Mouse (Mus musculus): Measurements from ENCODE around the gene Rpl7a. TPM values are rescaled to one million over a fixed set of nuclear protein-coding genes. Genes with fewer than 3 reads are reported as not detected.
A peak's percentile ranks its signal among the peaks of the same experiment; 100 is the strongest.
"Not testable (repeated sequence)": the region's sequence is repeated elsewhere in the genome, so short reads cannot be mapped to it uniquely, and the experiment has no call there.

Rpl7a gene
- polyA plus RNA-seq (2012; rRNA removed): 805 and 948 TPM in 2 replicates

DNA sequence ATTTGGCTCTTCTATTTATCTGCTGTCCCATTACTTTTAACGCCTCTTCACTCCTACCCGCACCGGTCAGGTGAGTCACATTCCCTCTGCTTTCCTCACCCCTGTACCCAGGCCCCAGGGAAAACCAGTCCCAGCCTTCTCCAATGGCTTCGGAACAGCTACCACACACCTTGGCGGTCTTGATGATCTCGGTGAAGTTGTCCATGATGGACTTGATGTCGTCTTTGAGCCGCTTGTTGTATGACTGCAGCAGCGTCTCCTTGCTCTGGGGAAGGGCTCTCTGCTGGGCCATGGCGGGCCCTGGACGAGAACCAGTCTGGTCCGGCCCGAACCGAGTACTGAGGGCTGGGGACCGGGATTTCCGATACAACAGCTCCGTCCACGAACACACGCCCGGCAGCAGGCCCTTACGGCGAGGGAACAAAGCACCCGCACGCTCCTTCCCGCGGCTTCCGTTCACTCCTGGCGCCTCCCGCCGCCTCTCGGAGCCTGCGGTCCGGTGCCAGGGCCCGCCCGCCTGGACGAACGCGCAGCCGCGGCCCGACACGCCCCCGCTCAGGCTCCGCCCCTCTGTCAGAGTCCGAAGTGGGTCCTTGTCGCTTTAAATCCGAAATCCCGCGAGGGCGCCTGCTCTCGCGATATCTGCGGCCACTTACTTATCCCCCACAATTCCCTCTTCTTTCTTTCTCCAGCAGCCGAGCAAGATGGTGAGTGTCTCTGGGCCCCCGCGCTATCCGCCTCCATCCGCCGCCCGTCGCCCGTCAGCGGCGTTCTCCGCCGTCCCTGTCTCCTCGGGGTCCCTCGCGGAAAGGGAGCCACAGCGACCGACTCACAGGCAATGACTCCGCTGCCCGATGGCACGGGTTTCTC, at the start of gene Rpl7a, which contains the start of gene Med22:
Gene Rpl7a, plus strand, starts transcription at position 641 of the 870 bp plus-strand sequence.
Gene Med22, minus strand, starts transcription at position 554 of the 870 bp plus-strand sequence.
- peaks cover 4% of the 10 kb centered on the region; the same call in 1 of the 2 replicates for H3K36me3 ChIP-seq (ENCODE audit: control insufficient read depth, insufficient read depth, low read length)
- TF ChIP-seq CTCF (conservative IDR thresholded peaks at IDR 0.05; ENCODE audit: insufficient read depth, insufficient read length, low read depth, low read length) (no peak), POLR2A (IDR thresholded peaks at IDR 0.05; ENCODE audit: low read depth, low read length) (peak; percentile 82)
- peak within 1 kb of the TSS; percentile 78 for H3K27ac ChIP-seq (ENCODE audit: insufficient read depth, low read depth, low read length)
- DNase-seq: peak; percentile 100
- peaks cover 9% of the 10 kb centered on the region; the same call in 1 of the 2 replicates for H3K4me1 ChIP-seq (ENCODE audit: control insufficient read depth, insufficient read depth, low read length)
- H3K27me3 ChIP-seq (replicated peaks; ENCODE audit: control insufficient read depth, insufficient read depth, low read length): no peaks in the 10 kb centered on the region
- 1% methylated on average over 74 of the region's 74 CpGs for WGBS
- H3K4me3 ChIP-seq (ENCODE audit: insufficient read depth, low read depth, low read length): peak within 1 kb of the TSS; percentile 96

DNA sequence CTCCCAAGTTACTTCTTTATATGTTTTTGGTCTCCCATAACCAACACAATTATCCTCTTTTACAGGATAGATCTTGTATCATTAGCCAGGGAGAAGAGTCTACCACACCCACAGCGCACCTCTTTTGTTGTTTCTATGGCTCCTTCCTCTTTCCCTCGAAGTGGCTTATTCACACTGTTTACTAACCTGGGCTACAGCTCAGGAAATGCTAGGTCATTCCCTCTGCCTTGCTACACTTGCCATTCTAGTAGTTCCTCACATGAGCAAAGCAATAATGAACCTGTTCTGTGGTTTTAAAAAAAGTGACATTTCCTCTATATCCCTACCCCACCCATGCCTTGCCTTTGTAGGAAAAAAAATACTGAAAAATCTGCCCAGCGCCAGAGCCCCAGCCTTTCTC, 47.7 kb upstream of the Rpl7a start:
- DNase-seq: no peak
- Histone ChIP-seq H3K36me3 (ENCODE audit: control insufficient read depth, insufficient read depth, low read length) (no peaks in the 10 kb centered on the region), H3K27me3 (replicated peaks; ENCODE audit: control insufficient read depth, insufficient read depth, low read length) (no peaks in the 10 kb centered on the region), H3K4me3 (ENCODE audit: insufficient read depth, low read depth, low read length) (no peak overlapping the region), H3K27ac (ENCODE audit: insufficient read depth, low read depth, low read length) (no peak overlapping the region), H3K4me1 (ENCODE audit: control insufficient read depth, insufficient read depth, low read length) (no peaks in the 10 kb centered on the region)
- TF ChIP-seq POLR2A (IDR thresholded peaks at IDR 0.05; ENCODE audit: low read depth, low read length) (no peak), CTCF (conservative IDR thresholded peaks at IDR 0.05; ENCODE audit: insufficient read depth, insufficient read length, low read depth, low read length) (no peak)
- 74% methylated on average over 3 of the region's 3 CpGs for WGBS

DNA sequence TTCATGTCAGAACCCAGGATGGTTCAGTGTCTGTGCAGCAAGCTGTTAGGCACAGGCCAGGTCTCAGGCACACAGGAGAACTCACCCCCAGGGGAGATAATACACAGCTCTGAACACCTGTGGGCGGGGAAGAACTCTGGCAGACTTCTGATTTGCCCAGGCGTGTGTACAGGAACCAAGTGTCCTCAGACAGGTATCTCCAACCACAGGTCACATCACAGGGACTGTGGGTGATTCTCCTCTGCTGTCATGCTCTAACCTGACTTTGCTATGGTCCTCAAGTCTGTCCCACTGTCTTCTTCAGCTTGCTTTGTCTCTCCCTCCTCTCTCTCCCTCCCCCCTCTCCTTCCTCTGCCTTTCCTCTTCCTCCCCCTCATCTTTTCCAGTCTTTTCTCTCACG, 45.7 kb upstream of the Rpl7a start, which contains the start of gene Abo:
Gene Abo, minus strand, starts transcription at position 101 of the 400 bp plus-strand sequence.
- no peak within 1 kb of the TSS for H3K4me3 ChIP-seq (ENCODE audit: insufficient read depth, low read depth, low read length)
- no peaks in the 10 kb centered on the region for H3K36me3 ChIP-seq (ENCODE audit: control insufficient read depth, insufficient read depth, low read length)
- WGBS: 63% methylated on average over 3 of the region's 3 CpGs
- no peak within 1 kb of the TSS for H3K27ac ChIP-seq (ENCODE audit: insufficient read depth, low read depth, low read length)
- TF ChIP-seq CTCF (conservative IDR thresholded peaks at IDR 0.05; ENCODE audit: insufficient read depth, insufficient read length, low read depth, low read length) (no peak), POLR2A (IDR thresholded peaks at IDR 0.05; ENCODE audit: low read depth, low read length) (no peak)
- no peaks in the 10 kb centered on the region for H3K27me3 ChIP-seq (replicated peaks; ENCODE audit: control insufficient read depth, insufficient read depth, low read length)
- H3K4me1 ChIP-seq (ENCODE audit: control insufficient read depth, insufficient read depth, low read length): no peaks in the 10 kb centered on the region
- DNase-seq: no peak

DNA sequence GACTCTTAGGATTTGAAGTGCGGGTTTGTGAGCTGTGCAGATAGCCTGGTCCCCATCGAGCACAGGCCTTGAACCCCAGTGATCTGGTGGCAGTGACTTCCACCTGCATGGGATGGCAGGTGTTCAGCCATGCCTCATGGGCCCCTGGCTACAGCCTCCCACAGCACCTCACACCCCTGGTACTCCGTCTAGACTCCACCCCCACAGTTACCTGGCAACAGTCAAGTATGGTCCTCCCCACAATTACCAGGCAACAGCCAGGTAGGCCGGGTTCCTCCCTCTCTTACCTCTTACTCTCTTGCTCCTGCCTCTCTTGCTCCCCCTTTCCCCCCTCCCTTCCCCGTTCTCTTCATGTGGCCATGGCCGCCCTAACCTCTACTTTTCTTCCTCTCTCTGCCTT, 39.9 kb upstream of the Rpl7a start:
- TF ChIP-seq POLR2A (IDR thresholded peaks at IDR 0.05; ENCODE audit: low read depth, low read length): no peak
- no peak for TF ChIP-seq CTCF (conservative IDR thresholded peaks at IDR 0.05; ENCODE audit: insufficient read depth, insufficient read length, low read depth, low read length)
- Histone ChIP-seq H3K36me3 (ENCODE audit: control insufficient read depth, insufficient read depth, low read length) (no peaks in the 10 kb centered on the region), H3K4me1 (ENCODE audit: control insufficient read depth, insufficient read depth, low read length) (no peaks in the 10 kb centered on the region), H3K27ac (ENCODE audit: insufficient read depth, low read depth, low read length) (no peak overlapping the region), H3K4me3 (ENCODE audit: insufficient read depth, low read depth, low read length) (no peak overlapping the region), H3K27me3 (replicated peaks; ENCODE audit: control insufficient read depth, insufficient read depth, low read length) (no peaks in the 10 kb centered on the region; the same call in 1 of the 2 replicates)
- DNase-seq: no peak
- 66% methylated on average over 6 of the region's 6 CpGs for WGBS

DNA sequence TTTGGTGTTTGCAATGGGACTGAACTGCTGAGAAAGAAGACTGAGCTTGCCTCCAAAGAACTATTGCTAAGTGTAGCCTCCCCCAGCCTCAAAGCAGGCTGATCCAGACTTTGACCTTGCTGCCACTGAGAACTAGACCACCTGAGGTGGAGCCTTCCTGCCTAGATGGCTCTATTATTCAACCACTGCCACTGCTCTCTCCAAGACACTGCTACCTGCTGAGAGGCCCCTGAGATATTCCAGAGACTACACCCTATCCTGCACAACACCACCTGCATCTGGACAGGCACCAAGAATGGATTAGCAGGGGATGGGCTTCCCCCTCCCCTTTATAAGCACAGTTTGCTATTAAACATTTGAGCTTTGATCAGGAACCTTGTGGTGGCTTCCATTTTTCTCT, 32.0 kb upstream of the Rpl7a start:
- H3K4me1 ChIP-seq (ENCODE audit: control insufficient read depth, insufficient read depth, low read length): no peaks in the 10 kb centered on the region
- no peak for DNase-seq
- H3K4me3 ChIP-seq (ENCODE audit: insufficient read depth, low read depth, low read length): no peak overlapping the region
- no peak overlapping the region for H3K27ac ChIP-seq (ENCODE audit: insufficient read depth, low read depth, low read length)
- no peaks in the 10 kb centered on the region for H3K27me3 ChIP-seq (replicated peaks; ENCODE audit: control insufficient read depth, insufficient read depth, low read length)
- no peaks in the 10 kb centered on the region for H3K36me3 ChIP-seq (ENCODE audit: control insufficient read depth, insufficient read depth, low read length)
- no peak for TF ChIP-seq POLR2A (IDR thresholded peaks at IDR 0.05; ENCODE audit: low read depth, low read length)
- no peak for TF ChIP-seq CTCF (conservative IDR thresholded peaks at IDR 0.05; ENCODE audit: insufficient read depth, insufficient read length, low read depth, low read length)

DNA sequence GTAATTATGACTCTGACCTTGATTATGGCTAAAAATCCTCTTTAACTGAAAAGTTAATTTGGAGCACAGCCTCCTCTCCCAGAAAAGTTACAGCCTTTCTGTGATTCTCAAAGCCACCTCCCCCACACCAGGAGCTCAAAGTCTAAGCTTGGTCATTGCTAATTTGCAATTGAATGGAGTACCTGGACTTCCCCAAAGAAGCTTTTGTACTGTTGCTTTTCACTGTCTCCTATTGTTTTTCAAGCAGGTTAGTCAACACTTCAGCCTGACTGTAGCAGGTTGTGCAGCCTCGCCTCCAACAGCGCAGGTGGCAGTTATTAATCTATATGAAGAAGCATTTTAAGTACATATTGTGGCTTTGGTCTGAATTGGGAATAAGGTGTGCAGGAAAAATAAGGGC, 25.0 kb upstream of the Rpl7a start:
- H3K4me3 ChIP-seq (ENCODE audit: insufficient read depth, low read depth, low read length); DNase-seq; H3K36me3 ChIP-seq (ENCODE audit: control insufficient read depth, insufficient read depth, low read length); H3K4me1 ChIP-seq (ENCODE audit: control insufficient read depth, insufficient read depth, low read length); H3K27ac ChIP-seq (ENCODE audit: insufficient read depth, low read depth, low read length); H3K27me3 ChIP-seq (replicated peaks; ENCODE audit: control insufficient read depth, insufficient read depth, low read length): not testable (repeated sequence)
- WGBS: 86% methylated on average over 2 of the region's 2 CpGs

DNA sequence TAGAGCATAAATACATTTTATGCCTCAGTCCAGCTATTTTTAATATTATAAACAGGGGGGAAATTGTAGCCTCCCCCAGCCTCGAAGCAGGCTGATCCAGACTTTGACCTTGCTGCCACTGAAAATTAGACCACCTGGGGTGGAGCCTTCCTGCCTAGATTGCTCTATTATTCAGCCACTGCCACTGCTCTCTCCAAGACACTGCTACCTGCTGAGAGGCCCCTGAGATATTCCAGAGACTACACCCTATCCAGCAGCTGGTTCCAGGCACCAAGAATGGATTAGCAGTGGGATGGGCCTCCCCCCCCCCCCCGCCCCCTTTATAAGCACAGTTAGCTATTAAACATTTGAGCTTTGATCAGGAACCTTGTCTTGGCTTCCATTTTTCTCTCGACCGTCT, 24.4 kb upstream of the Rpl7a start:
- H3K4me3 ChIP-seq (ENCODE audit: insufficient read depth, low read depth, low read length); H3K27ac ChIP-seq (ENCODE audit: insufficient read depth, low read depth, low read length); DNase-seq; H3K27me3 ChIP-seq (replicated peaks; ENCODE audit: control insufficient read depth, insufficient read depth, low read length); H3K36me3 ChIP-seq (ENCODE audit: control insufficient read depth, insufficient read depth, low read length); H3K4me1 ChIP-seq (ENCODE audit: control insufficient read depth, insufficient read depth, low read length): not testable (repeated sequence)
- 46% methylated on average over 4 of the region's 4 CpGs for WGBS
